Mouse (Mus musculus) liver, adult 2 months (tissue): ENCODE data around the gene Ppid. TPM values are rescaled to one million over a fixed set of nuclear protein-coding genes. Genes with fewer than 3 reads are reported as not detected.

ENCODE experiments used
- DNase-seq: peaks from one replicate; pipeline ENCODE4 v3.0.0-alpha.2; 2011; ENCODE audit warnings: low read depth, low spot score; ENCODE audit errors: extremely low read depth
- H3K27ac ChIP-seq: fragments of 200-500 bp; replicated peaks from 2 replicates; pipeline ENCODE4 v1.5.1; 2012; ENCODE audit warnings: low read depth, mild to moderate bottlenecking, control low read depth, inconsistent platforms, low read length; ENCODE audit not compliant: insufficient read depth
- H3K27me3 ChIP-seq: fragments of 200-500 bp; 2 replicates; pipeline ENCODE4 v1.6.1; 2012; ENCODE audit warnings: mild to moderate bottlenecking, moderate library complexity, low read length, inconsistent platforms; ENCODE audit not compliant: control insufficient read depth, insufficient read depth
- H3K36me3 ChIP-seq: fragments of 200-500 bp; 2 replicates; pipeline ENCODE4 v1.6.1; 2012; ENCODE audit warnings: low read length, inconsistent platforms; ENCODE audit not compliant: control insufficient read depth, insufficient read depth
- H3K4me1 ChIP-seq: fragments of 200-500 bp; 2 replicates; pipeline ENCODE4 v1.6.1; 2011; ENCODE audit warnings: low read length; ENCODE audit not compliant: control insufficient read depth, insufficient read depth
- H3K4me3 ChIP-seq: fragments of 200-500 bp; 2 replicates; pipeline ENCODE4 v1.5.1; 2011; ENCODE audit warnings: low read depth, mild to moderate bottlenecking, control low read depth, low read length, moderate library complexity; ENCODE audit not compliant: insufficient read depth
- H3K79me2 ChIP-seq: fragments of 200-500 bp; 2 replicates; pipeline ENCODE4 v1.6.1; 2012; ENCODE audit warnings: inconsistent platforms, mild to moderate bottlenecking, low read length, moderate library complexity; ENCODE audit not compliant: control insufficient read depth, insufficient read depth
- H3K9ac ChIP-seq: fragments of 200-500 bp; 2 replicates; pipeline ENCODE4 v1.6.1; 2012; ENCODE audit warnings: low read depth, mild to moderate bottlenecking, control low read depth, inconsistent platforms, low read length
- CTCF ChIP-seq: fragments of 200-500 bp; IDR thresholded peaks from 2 replicates; pipeline ENCODE4 v1.5.1; 2011; ENCODE audit warnings: low read depth, low read length, control low read depth
- POLR2A ChIP-seq: fragments of 200-500 bp; IDR thresholded peaks from 2 replicates; pipeline ENCODE4 v1.6.1; 2011; ENCODE audit warnings: low read length, control low read depth; ENCODE audit not compliant: insufficient read depth; ENCODE audit errors: extremely low read depth
- WGBS: fragments of 180-500 bp; shearing (Covaris S2); methylation state at CpG from one replicate; pipeline ENCODE4 v1.1.7; 2018; 5-methylcytosine and 5-hydroxymethylcytosine counted together
- polyA plus RNA-seq: library from polyadenylated mRNA; depleted of rRNA; stranded (reverse); fragments of >200 nt; gene quantifications from 2 replicates; pipeline ENCODE4 v1.2.3, GENCODE M21; 2012
- total RNA-seq: library from RNA; depleted of rRNA; stranded (reverse); fragments of >200 nt; gene quantifications from 2 replicates; pipeline ENCODE4 v1.2.3, GENCODE M21; 2014

Gene Ppid
- total and polyA plus RNA-seq, 2 experiments: 7.1 to 33.3 TPM

DNA sequence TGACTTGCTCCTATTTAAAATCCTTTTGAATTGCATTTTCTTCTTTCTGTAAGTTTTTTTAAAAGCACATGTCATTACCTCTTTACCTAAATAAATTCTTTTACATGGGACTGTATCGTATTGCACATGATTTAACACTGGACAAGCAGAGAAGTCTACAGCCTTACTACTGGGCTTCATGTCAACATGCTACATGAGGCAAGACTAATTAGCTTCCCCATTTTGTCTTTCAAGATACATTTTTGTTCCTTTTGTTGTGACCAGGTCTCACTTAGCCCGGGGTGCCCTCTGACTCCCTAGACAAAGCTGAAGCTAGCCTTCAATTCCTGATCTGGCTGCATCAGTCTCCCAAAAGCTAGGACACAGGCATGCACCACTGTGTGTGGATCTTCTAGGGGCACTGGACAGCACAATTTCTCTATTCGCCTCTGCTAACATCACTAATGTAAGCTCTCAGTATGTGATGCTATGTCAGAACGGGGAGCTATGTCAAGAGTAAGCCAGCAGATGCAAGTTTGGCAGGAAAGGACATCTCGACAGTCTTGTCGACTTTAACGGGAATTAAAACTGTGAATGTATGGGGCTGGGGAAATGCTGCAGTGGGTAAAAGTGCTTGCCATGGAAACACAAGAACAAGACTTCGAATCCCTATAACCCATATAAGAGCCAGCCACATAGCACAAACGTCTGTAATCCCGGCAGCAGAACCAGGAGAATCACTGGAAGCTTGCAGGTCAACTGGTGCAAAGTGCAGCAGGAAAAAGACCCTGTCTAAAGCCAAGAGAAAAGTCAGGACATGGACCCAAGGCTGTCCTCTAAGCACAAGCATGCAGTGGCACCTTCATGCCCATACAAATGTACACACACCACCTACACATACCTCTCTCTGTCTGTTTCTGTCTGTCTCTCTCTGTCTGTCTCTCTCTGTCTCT lies 29.1 kb upstream of the Ppid start:
- H3K79me2 ChIP-seq: peaks cover 33% of the 10 kb centered on the region
- no peaks in the 10 kb centered on the region for H3K36me3 ChIP-seq
- no peak overlapping the region for H3K9ac ChIP-seq
- H3K4me1 ChIP-seq: peaks cover 22% of the 10 kb centered on the region
- TF ChIP-seq POLR2A: no peak
- WGBS: 78% methylated on average over 10 of the region's 10 CpGs
- DNase-seq: no peak
- H3K27me3 ChIP-seq: no peaks in the 10 kb centered on the region
- no peak overlapping the region for H3K27ac ChIP-seq
- no peak overlapping the region for H3K4me3 ChIP-seq

DNA sequence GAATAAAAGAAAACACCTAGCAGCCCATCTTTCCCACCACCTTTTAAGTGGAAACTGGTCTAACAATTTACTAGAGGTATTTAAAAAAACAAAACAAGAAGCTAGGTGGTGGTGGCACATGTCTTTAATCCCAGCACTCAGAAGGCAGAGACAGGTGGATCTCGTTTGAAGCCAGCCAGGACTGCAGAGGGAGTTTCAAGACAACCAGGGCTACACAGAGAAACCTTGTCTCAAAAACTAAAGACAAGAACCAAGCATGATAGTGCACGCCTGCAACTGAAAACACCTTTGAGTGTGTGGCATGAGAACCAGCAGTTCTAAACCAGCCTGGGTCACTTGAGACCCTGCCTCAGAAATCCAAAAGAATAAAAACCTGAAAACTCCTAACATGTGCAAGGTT lies 27.6 kb upstream of the Ppid start:
- Histone ChIP-seq H3K79me2 (peaks cover 31% of the 10 kb centered on the region), H3K4me1 (peaks cover 22% of the 10 kb centered on the region), H3K4me3 (no peak overlapping the region), H3K9ac (no peak overlapping the region), H3K27ac (no peak overlapping the region), H3K36me3 (no peaks in the 10 kb centered on the region), H3K27me3 (no peaks in the 10 kb centered on the region)
- WGBS: 88% methylated on average over 2 of the region's 2 CpGs
- no peak for DNase-seq
- TF ChIP-seq CTCF (no peak), POLR2A (no peak)

DNA sequence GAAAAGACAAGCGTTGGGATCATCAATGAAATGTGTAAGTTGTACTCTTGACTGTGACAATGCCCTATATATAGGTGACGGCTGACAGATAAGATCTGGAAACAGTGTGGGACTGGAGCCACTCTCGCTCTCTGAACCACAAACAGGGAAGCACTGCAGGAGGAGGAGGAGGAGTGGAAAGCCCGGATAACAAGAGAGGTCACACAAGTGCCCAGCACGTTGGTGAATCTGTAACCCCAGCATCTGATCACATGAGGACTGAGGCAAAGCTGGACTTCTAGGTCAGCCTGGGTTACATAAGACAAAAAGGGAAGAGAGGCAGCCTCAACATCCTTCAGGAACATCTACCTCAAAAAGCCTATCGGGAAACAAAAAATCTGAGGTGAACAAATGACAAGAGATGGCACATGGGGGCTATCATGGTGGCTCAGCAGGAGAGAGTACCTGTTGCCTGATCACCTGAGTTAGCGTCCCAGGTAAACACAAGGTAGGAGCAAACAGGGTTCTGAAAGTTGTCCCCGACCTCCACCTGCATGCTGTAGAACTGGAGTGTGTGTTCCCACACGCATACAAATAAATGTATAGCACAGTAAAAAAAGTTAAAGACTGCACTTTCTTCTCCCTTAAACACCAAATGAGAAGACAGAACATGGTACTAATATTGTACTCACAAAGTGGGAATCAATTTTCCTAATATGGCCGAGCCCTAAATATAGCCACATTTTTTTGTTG lies 26.1 kb upstream of the Ppid start:
- peak; percentile 99 for DNase-seq
- Histone ChIP-seq H3K36me3 (no peaks in the 10 kb centered on the region), H3K27ac (peak overlapping the region; percentile 80), H3K27me3 (no peaks in the 10 kb centered on the region), H3K4me3 (no peak overlapping the region), H3K9ac (peak overlapping the region; percentile 19), H3K4me1 (peaks cover 16% of the 10 kb centered on the region), H3K79me2 (peaks cover 25% of the 10 kb centered on the region)
- WGBS: 30% methylated on average over 10 of the region's 10 CpGs
- TF ChIP-seq CTCF: no peak
- no peak for TF ChIP-seq POLR2A

- H3K4me3 ChIP-seq: peak overlapping the region; percentile 76
- no peaks in the 10 kb centered on the region for H3K36me3 ChIP-seq
- H3K27ac ChIP-seq: peak overlapping the region; percentile 76
- no peak for DNase-seq
- peaks cover 22% of the 10 kb centered on the region for H3K79me2 ChIP-seq
- no peaks in the 10 kb centered on the region for H3K27me3 ChIP-seq
- H3K4me1 ChIP-seq: peaks cover 14% of the 10 kb centered on the region
- 4% methylated on average over 60 of the region's 60 CpGs for WGBS
- peak overlapping the region; percentile 89 for H3K9ac ChIP-seq
- TF ChIP-seq POLR2A: no peak
Measured at GRCm38 (mm10) chr3:79566716-79567691, 24.1 kb upstream of the Ppid start.

DNA sequence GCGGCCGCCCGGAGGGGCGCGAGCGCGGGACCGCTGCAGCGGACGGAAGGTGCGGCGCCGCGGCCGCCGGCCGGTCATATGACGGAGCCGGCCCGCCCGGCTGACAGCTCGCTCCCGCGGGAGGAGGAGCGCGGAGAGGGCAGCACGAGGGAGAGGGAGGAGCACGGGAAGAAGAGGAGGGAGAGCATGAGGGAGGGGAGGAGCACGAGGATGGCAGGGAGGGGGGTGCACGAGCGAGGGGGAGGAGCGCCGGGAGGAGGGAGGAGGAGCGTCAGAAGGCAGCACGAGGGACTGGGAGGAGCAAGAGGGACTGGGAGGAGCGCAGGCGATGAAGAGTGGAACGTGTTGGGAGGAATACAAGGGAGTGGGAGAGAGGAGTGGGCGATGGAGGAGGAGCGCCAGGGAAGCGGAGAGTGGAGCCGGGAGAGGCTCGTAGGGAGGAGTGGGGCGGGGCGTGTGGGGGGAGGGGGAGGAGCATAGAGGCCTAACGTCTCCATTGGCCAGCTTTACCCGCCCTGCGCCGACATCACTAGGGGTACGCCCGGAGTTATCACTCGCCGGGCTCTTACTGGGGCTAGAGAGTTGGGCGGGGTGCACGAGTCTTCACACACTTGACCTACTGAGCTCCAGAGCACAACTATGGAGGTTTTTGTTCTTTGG lies 23.3 kb upstream of the Ppid start, which contains the start of gene Fnip2:
TSS of gene Fnip2 (minus strand) at position 94 of the 660 bp plus-strand sequence.
- H3K4me1 ChIP-seq: peaks cover 14% of the 10 kb centered on the region
- H3K27me3 ChIP-seq: no peaks in the 10 kb centered on the region
- WGBS: under 1% methylated on average over 52 of the region's 55 CpGs
- peak; percentile 84 for TF ChIP-seq POLR2A
- TF ChIP-seq CTCF: no peak
- no peaks in the 10 kb centered on the region for H3K36me3 ChIP-seq
- peaks cover 20% of the 10 kb centered on the region for H3K79me2 ChIP-seq
- peak within 1 kb of the TSS; percentile 85 for H3K27ac ChIP-seq
- H3K9ac ChIP-seq: peak within 1 kb of the TSS; percentile 89
- H3K4me3 ChIP-seq: peak within 1 kb of the TSS; percentile 76
- peak; percentile 93 for DNase-seq
